Mouse (Mus musculus) heart, embryonic 10.5 days (tissue): Measurements from ENCODE around the gene Dennd1b. TPM values are rescaled to one million over a fixed set of nuclear protein-coding genes. Genes with fewer than 3 reads are reported as not detected.

Experiments
- DNase-seq: peaks from one replicate; pipeline ENCODE4 v3.0.0-alpha.2; 2017; ENCODE audit warnings: low spot score
- H3K27ac ChIP-seq: fragments of 300-500 bp; sonication (generic); 2 replicates; pipeline ENCODE4 v1.5.1; 2016; ENCODE audit warnings: mild to moderate bottlenecking
- H3K27me3 ChIP-seq: fragments of 300-500 bp; sonication (generic); 2 replicates; pipeline ENCODE4 v1.6.1; 2016; ENCODE audit warnings: mild to moderate bottlenecking; ENCODE audit not compliant: poor library complexity, insufficient read depth, severe bottlenecking
- H3K36me3 ChIP-seq: fragments of 300-500 bp; sonication (generic); 2 replicates; pipeline ENCODE4 v1.6.1; 2016; ENCODE audit warnings: mild to moderate bottlenecking, moderate library complexity
- H3K4me1 ChIP-seq: fragments of 300-500 bp; sonication (generic); 2 replicates; pipeline ENCODE4 v1.6.1; 2016; ENCODE audit warnings: mild to moderate bottlenecking
- H3K4me3 ChIP-seq: fragments of 300-500 bp; sonication (generic); 2 replicates; pipeline ENCODE4 v1.5.1; 2016; ENCODE audit warnings: mild to moderate bottlenecking, moderate library complexity
- H3K9me3 ChIP-seq: fragments of 300-500 bp; sonication (generic); 2 replicates; pipeline ENCODE4 v1.6.1; 2016; ENCODE audit warnings: mild to moderate bottlenecking, moderate library complexity
- WGBS: fragments of 180-500 bp; shearing (Covaris S2); methylation state at CpG from one replicate; pipeline ENCODE4 v1.1.7; 2016; 5-methylcytosine and 5-hydroxymethylcytosine counted together
- polyA plus RNA-seq: library from polyadenylated mRNA; unstranded; fragments of >200 nt; fragmentation: Nextera tagmentation; extraction: Ambion mirVana; gene quantifications from 2 replicates; pipeline ENCODE4 v1.2.1, GENCODE M21; 2016

Dennd1b gene
- polyA plus RNA-seq, 1 experiment from 2014 or later, result 9.3 TPM

GRCm38 (mm10) chr1:139036768-139037507, 73.7 kb downstream of the Dennd1b start:
- H3K4me3 ChIP-seq, result no peak overlapping the region
- H3K27me3 ChIP-seq, result no peaks in the 10 kb centered on the region
- H3K9me3 ChIP-seq, result no peaks in the 10 kb centered on the region
- no peak overlapping the region for H3K27ac ChIP-seq
- no peaks in the 10 kb centered on the region for H3K36me3 ChIP-seq
- H3K4me1 ChIP-seq, result peaks cover 5% of the 10 kb centered on the region; the same call in 1 of the 2 replicates
- WGBS, result 59% methylated on average over 7 of the region's 7 CpGs
- DNase-seq, result no peak

GRCm38 (mm10) chr1:139038074-139038473, 74.8 kb downstream of the Dennd1b start:
- no peak for DNase-seq
- Histone ChIP-seq H3K4me3 (no peak overlapping the region), H3K27ac (no peak overlapping the region), H3K4me1 (peaks cover 5% of the 10 kb centered on the region; the same call in 1 of the 2 replicates), H3K27me3 (no peaks in the 10 kb centered on the region), H3K36me3 (no peaks in the 10 kb centered on the region), H3K9me3 (no peaks in the 10 kb centered on the region)
- WGBS, result 62% methylated on average over 4 of the region's 4 CpGs

GRCm38 (mm10) chr1:139038620-139039019, 75.4 kb downstream of the Dennd1b start:
- Histone ChIP-seq H3K4me1 (peaks cover 5% of the 10 kb centered on the region; the same call in 1 of the 2 replicates), H3K27ac (no peak overlapping the region), H3K4me3 (no peak overlapping the region), H3K9me3 (no peaks in the 10 kb centered on the region), H3K36me3 (no peaks in the 10 kb centered on the region), H3K27me3 (no peaks in the 10 kb centered on the region)
- no peak for DNase-seq
- 72% methylated on average over 3 of the region's 3 CpGs for WGBS

GRCm38 (mm10) chr1:139039529-139040230, 76.4 kb downstream of the Dennd1b start:
- Histone ChIP-seq H3K9me3 (no peaks in the 10 kb centered on the region), H3K4me1 (peaks cover 5% of the 10 kb centered on the region; the same call in 1 of the 2 replicates), H3K27me3 (no peaks in the 10 kb centered on the region), H3K36me3 (no peaks in the 10 kb centered on the region), H3K27ac (no peak overlapping the region), H3K4me3 (no peak overlapping the region)
- 58% methylated on average over 7 of the region's 7 CpGs for WGBS
- no peak for DNase-seq

- H3K4me3 ChIP-seq, result no peak overlapping the region
- no peak for DNase-seq
- H3K36me3 ChIP-seq, result no peaks in the 10 kb centered on the region
- 72% methylated on average over 6 of the region's 6 CpGs for WGBS
- H3K27ac ChIP-seq, result no peak overlapping the region
- no peaks in the 10 kb centered on the region for H3K4me1 ChIP-seq
- no peaks in the 10 kb centered on the region for H3K27me3 ChIP-seq
- H3K9me3 ChIP-seq, result no peaks in the 10 kb centered on the region
These were observed 85.8 kb downstream of the Dennd1b start for GRCm38 (mm10) chr1:139049075-139049474.

- H3K27me3 ChIP-seq, result no peaks in the 10 kb centered on the region
These were observed 86.7 kb downstream of the Dennd1b start for GRCm38 (mm10) chr1:139049881-139050472.

GRCm38 (mm10) chr1:139053003-139053402, 89.8 kb downstream of the Dennd1b start:
- H3K9me3 ChIP-seq, result no peaks in the 10 kb centered on the region
- no peak overlapping the region for H3K4me3 ChIP-seq
- H3K36me3 ChIP-seq, result no peaks in the 10 kb centered on the region
- no peak for DNase-seq
- no peaks in the 10 kb centered on the region for H3K4me1 ChIP-seq
- no peaks in the 10 kb centered on the region for H3K27me3 ChIP-seq
- H3K27ac ChIP-seq, result no peak overlapping the region

More at GRCm38 (mm10) chr1:139049881-139050472, 86.7 kb downstream of the Dennd1b start:
- no peaks in the 10 kb centered on the region for H3K9me3 ChIP-seq
- DNase-seq, result no peak
- no peaks in the 10 kb centered on the region for H3K4me1 ChIP-seq
- H3K4me3 ChIP-seq, result no peak overlapping the region
- H3K36me3 ChIP-seq, result no peaks in the 10 kb centered on the region
- H3K27ac ChIP-seq, result no peak overlapping the region
- 87% methylated on average over 11 of the region's 11 CpGs for WGBS

- Histone ChIP-seq H3K4me1 (no peaks in the 10 kb centered on the region), H3K36me3 (0 out of 2 replicates have a peak, but pooled peaks cover 6% of the 10 kb centered on the region), H3K9me3 (no peaks in the 10 kb centered on the region), H3K27ac (no peak overlapping the region), H3K4me3 (no peak overlapping the region), H3K27me3 (no peaks in the 10 kb centered on the region)
- WGBS, result 87% methylated on average over 5 of the region's 5 CpGs
- no peak for DNase-seq
These were observed 97.1 kb downstream of the Dennd1b start for GRCm38 (mm10) chr1:139060301-139060700.

- Histone ChIP-seq H3K9me3 (no peaks in the 10 kb centered on the region), H3K27ac (no peak overlapping the region), H3K4me1 (0 out of 2 replicates have a peak, but pooled peaks cover 4% of the 10 kb centered on the region), H3K4me3 (no peak overlapping the region), H3K36me3 (0 out of 2 replicates have a peak, but pooled peaks cover 6% of the 10 kb centered on the region), H3K27me3 (no peaks in the 10 kb centered on the region)
- WGBS, result 91% methylated on average over 2 of the region's 2 CpGs
- DNase-seq, result no peak
These were observed 101.5 kb downstream of the Dennd1b start for GRCm38 (mm10) chr1:139064711-139065110.

- no peak overlapping the region for H3K27ac ChIP-seq
- no peak overlapping the region for H3K4me3 ChIP-seq
- H3K27me3 ChIP-seq, result no peaks in the 10 kb centered on the region
- DNase-seq, result no peak
- 0 out of 2 replicates have a peak, but pooled peaks cover 4% of the 10 kb centered on the region for H3K4me1 ChIP-seq
- WGBS, result 64% methylated on average over 2 of the region's 2 CpGs
- H3K9me3 ChIP-seq, result no peaks in the 10 kb centered on the region
- H3K36me3 ChIP-seq, result 0 out of 2 replicates have a peak, but pooled peaks cover 6% of the 10 kb centered on the region
These were observed 104.0 kb downstream of the Dennd1b start for GRCm38 (mm10) chr1:139067210-139067609.

- Histone ChIP-seq H3K4me1 (0 out of 2 replicates have a peak, but pooled peaks cover 4% of the 10 kb centered on the region), H3K27me3 (no peaks in the 10 kb centered on the region), H3K27ac (no peak overlapping the region), H3K36me3 (0 out of 2 replicates have a peak, but pooled peaks cover 4% of the 10 kb centered on the region), H3K4me3 (no peak overlapping the region), H3K9me3 (no peaks in the 10 kb centered on the region)
- DNase-seq, result no peak
- 36% methylated on average over 2 of the region's 2 CpGs for WGBS
These were observed 107.8 kb downstream of the Dennd1b start for GRCm38 (mm10) chr1:139071015-139071414.

- Histone ChIP-seq H3K9me3 (no peaks in the 10 kb centered on the region), H3K36me3 (0 out of 2 replicates have a peak, but pooled peaks cover 4% of the 10 kb centered on the region), H3K27me3 (no peaks in the 10 kb centered on the region), H3K4me3 (no peak overlapping the region), H3K4me1 (peaks cover 3% of the 10 kb centered on the region; the same call in 1 of the 2 replicates), H3K27ac (no peak overlapping the region)
- WGBS, result 56% methylated on average over 2 of the region's 2 CpGs
- DNase-seq, result no peak
These were observed 112.4 kb downstream of the Dennd1b start for GRCm38 (mm10) chr1:139075671-139076070.

- H3K4me1 ChIP-seq, result peaks cover 4% of the 10 kb centered on the region; the same call in 1 of the 2 replicates
- H3K27me3 ChIP-seq, result no peaks in the 10 kb centered on the region
- WGBS, result 76% methylated on average over 1 of the region's 1 CpGs
- H3K36me3 ChIP-seq, result 0 out of 2 replicates have a peak, but pooled peaks cover 4% of the 10 kb centered on the region
- DNase-seq, result no peak
- no peaks in the 10 kb centered on the region for H3K9me3 ChIP-seq
- H3K27ac ChIP-seq, result no peak overlapping the region
- H3K4me3 ChIP-seq, result no peak overlapping the region
These were observed 114.8 kb downstream of the Dennd1b start for GRCm38 (mm10) chr1:139077989-139078388.
